Mouse (Mus musculus) layer of hippocampus, postnatal 36 days (tissue): ENCODE measurements around the gene Setd1b. TPM values are rescaled to one million over a fixed set of nuclear protein-coding genes. Genes with fewer than 3 reads are reported as not detected.

Source experiments
- DNase-seq, 2 experiments: peaks; one replicate each; pipeline ENCODE4 v3.0.0; 2022
- total RNA-seq, 2 experiments: library from RNA; stranded (reverse); gene quantifications; 2 replicates each; pipeline ENCODE4 v1.2.3; 2021

Setd1b gene
- total RNA-seq, 2 experiments from 2014 or later, result 31.4 to 36.2 TPM

DNA sequence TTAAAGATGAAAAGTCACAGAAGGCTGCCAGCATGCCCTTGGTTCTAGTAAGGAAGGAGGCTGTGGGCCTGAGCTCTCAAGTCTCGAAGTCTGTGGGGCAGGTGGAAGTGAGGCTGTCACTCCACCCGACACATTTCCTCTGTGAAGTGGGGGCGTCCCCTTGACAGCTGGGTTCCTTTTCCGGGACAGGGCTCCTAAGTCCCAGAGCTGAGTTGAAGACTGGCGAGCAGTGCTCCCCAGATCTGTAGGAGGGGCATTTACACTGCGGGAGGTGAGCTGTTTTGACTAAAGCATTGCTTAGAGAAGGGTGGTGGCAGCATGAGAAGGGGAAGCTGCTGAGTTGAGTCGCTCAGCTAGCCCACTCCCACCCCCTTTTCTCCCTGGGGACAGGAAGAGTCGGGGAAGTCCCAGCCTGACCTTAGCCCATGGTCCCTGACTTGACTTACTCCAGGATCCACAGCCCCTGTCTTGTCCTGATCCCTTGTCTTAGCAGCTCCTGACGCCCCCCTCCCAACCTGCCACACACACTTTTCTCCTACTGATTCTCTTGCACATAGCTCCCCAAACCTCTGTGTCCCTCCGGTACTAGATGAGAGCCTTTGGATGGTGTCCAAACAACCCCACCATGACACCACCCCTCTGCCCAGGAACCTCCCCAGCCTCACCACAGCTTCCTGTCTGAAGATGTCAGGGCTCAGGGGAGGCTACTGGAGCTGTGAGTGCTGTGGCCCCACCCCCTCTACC is 13.4 kb upstream of the Setd1b start:
- no peak for DNase-seq

DNA sequence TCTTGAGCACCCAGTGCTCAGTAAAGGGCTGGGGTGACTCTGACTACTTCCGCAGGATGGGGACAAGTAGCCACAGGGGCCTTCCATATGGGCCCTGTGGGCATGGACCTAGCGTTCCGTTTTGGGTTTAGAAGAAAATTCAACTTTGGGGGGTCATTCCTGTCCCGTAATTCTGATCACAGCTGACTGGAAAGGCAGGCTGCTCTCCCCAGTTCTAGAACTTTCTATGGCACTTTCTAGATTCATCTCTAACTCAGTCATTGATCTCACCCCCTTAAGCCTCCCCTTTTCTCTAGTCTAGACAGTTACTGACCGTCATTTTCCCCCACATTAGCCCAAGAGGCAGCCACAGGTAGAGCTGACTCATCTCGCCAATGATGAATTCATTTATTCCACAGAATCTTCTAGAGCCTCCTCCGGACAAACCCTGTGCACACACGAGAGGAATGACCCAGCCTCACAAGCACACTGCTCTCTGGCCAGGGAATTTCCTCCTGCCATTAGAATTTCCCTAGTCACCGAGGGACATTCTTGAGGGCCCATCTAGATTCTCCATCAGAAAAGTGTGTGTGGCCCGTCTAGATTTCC is 12.7 kb upstream of the Setd1b start:
- no peak for DNase-seq

DNA sequence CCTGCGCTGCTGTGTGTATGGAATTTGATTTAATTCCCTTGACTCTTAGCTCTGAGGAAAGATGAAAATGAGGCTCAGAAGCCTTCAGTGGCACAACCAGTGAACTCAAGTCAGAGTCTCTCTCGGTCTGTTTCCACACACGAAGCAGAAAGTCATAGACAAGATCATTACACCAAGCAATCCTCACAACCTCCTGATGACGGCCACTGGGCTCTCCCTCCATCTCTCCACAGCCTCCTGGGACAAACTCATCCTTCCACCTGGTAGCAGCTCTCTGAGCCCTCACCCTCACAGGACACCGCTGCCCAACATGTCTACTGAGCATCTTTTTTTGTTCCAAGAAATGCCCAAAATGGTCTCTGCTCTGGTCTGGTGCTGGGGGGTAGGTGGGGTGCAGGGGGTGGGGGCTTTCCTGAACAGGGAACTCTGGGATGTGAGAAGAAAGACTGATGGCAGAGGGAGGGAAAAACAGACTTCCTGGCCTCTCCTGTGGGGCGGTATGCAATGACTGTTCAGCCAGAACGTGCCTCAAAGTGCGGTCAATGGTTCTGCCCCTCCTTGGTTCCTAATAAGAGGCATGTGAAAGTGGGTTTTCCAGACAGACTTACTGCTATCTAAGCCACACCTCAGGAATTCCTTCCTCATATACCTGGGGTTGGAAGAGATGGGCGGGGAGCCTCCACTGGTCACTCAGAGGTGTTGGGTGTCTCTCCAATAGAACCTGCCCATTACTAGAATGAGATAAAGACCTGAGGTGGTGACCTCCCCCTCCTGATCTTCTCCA is 11.8 kb upstream of the Setd1b start:
- DNase-seq, result no peak

DNA sequence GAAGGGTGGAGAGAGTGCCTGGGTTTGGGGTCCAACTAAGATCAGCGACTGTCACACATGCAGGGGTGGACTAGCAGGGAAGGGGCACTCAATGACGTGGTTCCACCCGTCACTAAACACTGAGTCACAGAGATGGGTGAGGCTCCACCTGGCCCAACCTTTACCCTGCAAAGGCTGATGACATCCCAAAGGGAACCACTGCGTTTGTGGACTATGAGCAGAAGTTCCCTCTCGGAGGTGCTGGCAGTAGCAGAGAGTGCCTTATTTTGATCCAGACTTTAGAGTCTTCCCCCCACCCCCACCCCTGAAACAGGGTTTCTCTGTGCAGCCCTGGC is 11.2 kb upstream of the Setd1b start:
- DNase-seq, result no peak

DNA sequence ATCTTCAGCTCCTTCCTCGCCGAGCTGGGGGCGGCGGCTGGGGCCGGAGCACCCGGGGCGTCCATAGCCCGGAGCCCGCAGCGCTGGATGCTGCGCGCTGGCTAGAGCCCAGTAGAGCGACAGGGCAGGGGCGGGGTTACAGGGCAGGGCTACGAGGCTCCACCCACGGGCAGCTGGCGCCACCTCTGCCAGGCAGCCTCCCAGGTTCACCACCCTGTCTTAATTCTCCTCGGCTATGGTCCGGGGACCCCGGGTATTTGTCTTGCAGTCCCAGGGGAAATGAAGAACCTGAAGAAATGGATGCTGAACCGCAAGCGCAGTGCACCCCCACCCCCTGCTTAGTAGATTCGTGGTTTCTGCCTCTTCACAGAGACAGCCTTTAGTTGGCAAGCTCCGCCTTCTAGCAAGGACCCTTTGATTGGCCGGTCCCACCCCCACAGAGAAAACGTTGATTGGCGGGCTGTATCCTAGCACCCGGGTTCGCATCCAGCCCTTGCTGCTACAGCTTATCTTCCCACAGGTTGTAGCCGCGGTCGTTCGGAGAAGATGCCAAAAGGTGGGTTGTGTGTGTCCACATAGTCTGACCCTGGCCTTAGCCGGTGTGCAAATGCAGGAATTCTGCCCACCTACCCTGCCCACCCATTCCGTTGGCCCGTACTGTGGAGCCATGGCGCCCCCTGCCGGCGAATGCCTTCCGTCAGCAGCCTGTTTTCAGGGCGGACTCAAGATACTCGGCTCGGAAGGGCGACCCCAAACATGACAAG is 9.5 kb upstream of the Setd1b start, which contains the start of gene Rhof:
Rhof (minus strand) TSS at position 385 of the 764 bp plus-strand sequence.
- peak; percentile 86 to 89 for DNase-seq

DNA sequence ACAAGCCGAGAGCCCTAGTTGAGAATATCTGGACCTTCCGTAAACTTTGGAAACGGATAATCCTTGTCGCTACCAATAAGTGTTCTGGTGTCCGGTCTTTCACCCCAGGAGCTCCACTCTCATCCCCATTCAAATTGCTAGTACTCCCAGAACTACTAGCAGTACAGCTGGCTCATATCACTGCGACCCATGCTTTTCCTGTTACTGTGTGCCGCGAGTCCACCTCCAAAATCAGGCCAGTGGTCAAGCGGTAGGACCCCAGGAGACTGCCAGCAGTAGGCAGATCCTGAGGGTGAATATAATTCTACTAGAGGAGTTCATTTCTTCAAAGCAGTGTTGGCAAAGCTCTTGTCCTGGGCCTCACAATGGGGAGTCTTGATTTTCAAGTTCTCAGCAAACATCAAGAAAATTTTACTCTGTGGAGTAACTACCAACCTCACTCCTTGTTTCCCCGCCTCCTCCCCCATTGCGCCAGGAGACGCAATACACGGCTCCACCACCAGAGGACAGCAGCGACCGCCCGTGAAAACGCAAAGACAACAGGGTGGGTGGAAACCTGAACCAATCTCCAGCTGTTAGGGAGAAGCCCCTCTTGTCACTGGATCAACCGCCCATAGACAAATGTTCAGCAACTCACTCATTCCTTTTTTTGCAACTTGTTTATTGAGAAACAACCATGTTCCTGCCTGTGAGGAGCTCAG is 8.8 kb upstream of the Setd1b start:
- peak; percentile 88 to 90 for DNase-seq

DNA sequence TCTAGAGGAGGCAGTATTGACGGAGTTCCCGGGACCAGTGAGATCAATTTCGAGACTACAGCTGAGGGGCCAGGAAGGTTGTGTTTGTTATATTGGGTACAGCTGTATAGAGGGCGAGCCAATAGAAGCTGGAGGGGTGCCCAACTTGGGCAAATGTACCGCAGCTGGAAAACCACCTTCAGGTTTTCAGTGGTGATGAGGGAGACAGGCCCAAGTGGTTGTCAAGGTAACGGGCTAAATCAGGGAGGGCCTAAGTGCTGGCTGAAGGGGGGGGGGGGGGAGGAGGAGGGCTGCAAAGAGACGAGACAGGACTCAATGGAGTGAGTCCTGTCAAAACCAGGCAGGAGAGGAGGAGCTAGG is 8.2 kb upstream of the Setd1b start:
- DNase-seq, result no peak

DNA sequence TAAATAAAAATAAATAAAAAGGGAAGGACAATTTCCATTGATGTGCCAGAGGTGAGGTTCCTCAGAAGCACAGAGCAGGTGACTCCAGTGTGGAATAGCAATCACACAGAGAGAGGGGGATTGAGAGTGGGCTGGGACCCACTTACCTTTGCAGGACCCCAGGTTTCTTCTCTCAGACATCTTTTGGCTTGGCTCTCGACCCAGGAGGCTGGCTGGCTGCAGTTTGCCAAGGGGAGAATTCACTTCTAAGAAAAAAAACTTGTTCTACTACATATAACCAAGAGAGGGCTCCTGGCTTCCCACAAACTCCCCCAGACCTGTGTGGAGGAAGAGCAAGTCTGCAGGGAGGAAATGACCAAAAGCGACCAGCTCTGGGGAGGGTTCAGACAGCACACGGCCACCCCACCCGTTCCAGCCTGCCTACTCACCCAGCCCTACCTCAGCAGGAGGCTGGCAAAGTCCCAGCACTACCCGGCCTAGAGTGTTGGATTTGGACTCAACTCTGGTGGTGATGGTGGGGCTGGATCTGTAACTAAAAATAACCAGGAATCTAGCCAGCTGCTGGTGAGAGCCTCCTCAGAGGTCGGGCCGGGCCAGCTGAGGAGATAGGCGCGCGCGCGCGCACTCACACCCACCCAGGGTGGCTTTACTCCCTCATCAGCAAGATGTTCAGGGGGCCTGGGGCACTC is 7.7 kb upstream of the Setd1b start:
- DNase-seq, result no peak

DNA sequence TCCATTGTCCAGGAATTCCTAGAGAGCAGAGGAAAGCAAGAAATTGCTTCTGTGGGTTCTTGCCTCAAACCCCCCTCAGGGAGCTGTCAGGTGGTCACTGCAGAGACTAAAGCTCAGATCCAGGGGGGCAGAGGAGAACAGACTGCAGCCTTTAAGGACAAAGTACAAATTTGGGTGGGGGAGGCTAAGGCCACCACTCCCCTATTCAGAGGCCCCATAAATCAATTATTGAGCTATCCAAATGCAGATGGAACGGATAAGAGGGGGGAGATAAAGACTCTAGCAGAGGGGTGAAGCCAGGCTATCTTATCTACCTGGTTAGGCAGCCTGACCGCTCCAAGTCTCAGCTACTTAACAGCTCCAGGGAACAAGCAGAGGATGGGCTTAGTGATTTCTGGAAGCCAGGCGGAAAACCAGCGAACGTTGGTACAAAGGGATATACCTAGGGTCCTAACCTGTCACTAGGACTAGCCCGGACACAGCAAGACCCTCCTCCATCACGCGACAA is 7.1 kb upstream of the Setd1b start:
- no peak for DNase-seq

DNA sequence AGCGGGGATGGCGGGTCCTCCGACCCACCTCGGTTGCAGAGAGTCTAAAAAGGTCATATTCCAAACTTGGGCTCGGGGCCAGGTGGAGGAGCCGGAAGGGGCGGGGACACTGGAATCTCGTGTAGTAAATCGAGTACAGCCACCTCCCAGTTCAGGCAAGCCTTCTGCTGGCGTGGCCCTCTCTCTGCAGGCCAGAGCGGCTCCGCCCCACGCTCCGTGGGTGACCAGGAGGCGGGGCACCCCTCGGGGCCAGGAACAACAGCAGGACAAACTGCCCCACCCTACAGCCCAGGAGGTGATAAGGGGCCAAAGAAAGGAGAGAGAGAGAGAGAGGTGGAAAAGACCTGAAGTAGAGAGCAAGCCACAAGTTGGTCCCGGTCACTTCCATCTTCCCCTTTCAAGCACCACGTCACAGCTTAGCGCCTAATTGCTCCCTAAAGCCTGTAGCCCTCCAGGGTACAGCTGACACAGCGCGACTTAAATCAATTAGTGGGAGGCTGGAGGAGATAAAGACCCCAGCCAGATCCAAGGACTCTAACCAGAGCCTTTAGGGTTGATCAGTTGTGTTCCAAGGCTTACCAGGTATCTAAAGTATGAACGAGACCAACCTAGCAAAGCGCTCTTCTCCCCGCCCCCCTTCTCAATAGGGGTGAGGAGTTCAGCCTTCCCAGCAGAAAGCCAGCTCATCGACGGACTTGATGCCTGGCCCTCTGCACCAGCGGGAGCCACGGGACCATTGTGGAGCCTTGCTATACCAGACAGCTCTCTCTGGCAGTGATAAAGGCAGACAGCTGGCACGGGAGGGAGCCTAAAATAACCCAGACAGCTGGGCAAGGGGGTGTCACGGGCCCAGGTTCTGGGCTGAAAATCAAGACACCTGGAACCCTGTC is 6.3 kb upstream of the Setd1b start:
- DNase-seq, result peak in 1 of 2 experiments; percentile 55

DNA sequence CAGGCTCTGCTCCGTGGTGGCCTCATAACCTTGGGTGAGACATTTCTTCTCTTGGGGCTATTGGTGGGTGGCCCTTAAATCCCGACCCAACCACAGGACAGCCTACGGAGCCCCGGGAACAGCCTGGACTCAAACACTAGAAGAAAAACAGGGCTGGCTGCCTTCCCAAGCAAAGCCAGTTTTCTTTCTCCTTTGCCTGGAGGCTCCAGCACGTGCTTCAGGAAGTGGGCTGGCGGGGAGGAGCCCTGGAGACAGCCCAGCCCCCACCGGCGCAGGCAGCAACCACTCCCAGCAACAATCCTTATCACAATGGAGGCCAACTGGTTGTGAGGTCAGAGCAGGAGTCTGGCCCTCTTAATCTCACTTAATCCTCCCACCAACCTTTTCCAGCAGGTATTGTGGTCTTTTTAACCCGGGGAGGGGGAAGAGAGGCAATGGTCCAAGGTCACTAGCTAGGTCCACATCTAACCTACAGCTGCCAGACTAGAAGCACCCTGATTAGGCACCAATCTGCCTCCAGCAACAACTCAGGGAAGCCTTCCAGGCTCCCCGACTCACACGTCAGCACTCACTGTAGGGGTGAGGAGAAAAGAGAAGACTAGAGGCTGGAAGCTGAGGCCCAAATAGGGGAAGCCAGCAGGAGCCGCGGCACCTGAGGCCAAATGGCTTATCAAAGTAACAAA is 5.5 kb upstream of the Setd1b start:
- peak; percentile 77 to 78 for DNase-seq

DNA sequence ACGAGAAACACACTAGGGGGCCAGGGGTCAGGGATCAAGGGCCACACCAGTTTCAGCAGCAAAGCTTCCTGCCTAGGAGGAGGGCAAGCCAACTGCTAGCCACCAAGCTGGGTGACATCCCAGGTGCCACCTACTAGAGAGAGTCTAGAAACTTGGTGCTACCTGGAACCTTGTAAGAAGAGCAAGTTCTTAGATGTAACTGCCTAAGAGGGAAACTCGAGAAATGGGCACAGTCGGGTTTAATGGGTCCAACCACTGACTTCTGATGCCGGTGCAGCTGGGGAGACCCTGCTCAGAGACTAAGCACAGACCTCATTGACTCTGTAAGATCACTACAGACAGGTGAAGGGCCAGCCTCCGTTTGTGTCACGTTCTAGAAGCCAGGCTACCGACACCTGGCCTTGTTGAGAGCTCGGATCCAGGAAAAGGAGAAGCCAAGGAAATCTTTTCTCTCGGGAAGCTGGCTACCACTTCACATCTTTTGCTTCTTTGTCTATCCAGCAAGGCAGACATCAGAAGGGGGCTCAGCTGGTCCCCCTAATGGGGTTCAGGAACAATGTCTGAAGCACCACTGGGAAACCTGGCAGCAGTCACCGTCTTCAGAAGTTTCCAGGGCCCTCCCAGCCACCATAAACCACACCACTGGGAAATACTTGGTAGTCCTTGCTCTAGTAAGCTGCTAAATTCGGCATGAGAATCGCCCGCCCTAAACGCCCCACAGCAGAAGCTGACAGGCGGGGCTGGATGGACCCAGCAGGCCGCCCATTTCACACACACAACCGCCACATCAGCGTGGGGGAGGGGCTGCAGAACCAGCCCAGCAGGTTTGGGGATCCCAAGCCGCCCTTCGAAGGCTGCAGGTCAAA is 4.7 kb upstream of the Setd1b start:
- no peak for DNase-seq

DNA sequence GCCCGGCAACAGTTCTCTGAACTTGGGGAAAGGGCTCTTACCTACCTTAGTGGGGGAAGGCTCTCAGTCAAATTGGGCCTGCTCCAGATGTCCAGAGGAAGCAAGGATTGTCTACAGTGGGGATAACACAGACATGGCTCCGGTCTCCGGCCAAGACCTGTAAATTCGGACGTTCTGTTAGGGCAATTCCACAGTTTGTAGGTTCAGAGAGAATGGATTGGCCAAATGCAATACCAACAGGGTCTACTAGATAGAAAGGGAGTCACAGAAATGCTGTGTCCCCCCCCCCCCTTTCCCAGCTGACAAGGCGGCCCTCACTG is 4.1 kb upstream of the Setd1b start:
- DNase-seq, result no peak

DNA sequence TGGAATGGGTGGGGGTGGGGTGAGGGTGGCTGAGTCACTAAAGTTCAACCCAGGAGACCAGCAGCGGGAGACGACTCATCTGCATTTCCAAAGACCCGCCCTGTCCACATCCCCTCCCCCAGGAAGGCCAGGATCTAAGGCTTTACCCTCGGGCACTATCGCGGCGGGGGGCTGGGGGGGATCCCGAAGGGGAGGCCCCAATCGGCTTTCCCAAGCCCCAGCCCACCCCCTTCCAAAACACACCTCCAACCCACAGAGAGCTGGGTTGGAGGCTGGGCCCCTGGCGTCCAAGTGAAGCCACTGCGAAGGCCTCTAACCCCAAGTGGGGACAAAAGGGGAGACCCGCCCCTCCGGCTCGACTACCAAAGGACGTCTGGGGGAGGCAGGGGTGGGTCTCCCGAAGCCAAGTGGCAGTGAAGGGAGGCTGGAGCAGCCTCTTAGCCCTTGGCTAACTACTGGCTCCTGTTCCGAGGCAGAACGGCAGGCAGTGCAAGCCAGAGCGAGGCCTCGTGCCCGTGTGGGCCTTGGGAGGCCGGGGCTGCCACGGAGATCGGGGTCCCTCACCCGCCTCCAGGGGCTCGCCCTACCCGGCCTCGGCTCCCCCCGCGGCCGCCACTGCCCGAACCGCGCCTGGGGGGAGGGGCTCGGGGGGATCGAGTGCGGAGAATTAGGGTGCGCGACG is 3.6 kb upstream of the Setd1b start:
- DNase-seq, result peak in 1 of 2 experiments; percentile 50

DNA sequence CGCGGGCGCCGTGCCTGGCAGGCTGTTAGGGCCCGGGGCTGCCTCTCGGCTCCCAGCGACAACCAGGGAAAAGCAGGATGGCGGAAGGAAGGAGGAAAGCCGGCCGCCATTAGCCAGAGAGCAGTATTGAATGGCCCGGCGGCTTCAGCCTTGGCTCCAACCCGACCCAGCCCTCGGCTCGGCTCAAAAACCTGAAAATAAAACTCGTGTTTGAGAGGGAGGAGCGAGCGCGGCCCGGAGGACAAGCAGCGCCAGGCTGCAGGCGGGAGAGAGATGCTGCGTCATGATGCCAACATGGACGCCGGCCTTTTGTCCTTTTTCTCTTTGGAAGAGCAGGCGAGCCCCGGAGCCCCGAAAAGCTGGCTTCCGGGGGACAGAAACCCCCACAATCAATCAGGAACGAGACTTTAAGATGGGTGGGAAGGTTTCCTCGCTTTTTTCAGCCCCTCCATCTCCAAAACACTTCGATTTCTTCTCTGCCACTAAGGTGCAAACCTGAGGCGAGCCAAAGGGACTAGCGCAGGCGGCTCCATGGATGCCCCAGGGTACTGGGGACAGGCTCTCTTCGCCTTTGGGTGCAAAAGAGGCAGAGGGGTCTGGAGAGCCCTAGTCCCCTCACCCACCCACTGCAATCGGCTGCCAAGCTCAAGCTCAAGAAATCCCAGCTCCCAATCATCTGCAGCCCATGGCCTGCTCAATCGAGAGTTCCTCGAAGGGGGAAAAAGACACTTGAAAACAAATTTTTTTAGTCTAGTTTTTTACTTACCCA is 2.9 kb upstream of the Setd1b start:
- peak; percentile 84 for DNase-seq

DNA sequence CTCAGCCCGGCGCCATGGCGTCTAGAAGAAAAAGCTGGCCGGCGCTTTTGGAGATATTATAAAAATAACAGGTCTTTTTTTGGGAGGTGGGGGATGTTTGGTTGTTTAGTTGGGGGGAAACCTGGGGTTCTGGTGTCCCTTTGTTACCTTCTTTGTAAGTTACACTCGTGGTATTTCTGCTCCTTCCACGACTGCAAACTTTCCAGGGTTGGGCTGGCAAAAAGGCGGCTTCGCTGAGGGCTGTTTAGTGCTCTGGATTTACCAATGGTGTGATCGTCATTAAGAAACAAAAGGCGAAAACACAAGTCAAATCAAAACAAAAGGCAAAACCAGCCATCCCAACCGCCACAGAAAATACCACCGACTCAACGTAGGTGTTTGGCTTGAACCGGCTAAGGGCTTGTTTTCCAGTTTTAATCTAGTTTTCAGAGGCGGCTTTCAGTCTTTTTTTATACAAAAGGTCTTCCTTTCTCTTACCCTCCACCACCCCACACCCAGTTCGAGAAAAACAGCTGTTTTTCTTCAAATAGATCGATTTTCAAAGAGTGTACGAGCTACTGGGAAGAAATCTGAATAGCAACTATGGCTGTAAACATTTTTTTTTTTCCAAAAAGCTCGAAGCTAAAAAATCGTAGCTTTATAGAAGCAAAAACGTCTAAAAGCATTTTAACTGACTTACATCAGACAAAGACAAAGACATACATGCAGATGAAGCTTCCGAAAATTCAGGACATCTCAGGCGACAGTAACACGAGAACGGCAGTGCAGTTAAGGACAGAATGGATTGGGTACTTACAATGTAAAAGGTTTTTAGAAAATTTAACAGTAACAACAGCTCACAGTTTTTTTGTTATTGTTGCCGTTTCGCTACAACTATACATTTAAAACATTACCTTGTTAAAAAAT is 2.0 kb upstream of the Setd1b start:
- DNase-seq, result no peak
